Mouse (Mus musculus) forebrain, embryonic 13.5 days (tissue): Measurements from ENCODE around the gene Atad5. TPM values are rescaled to one million over a fixed set of nuclear protein-coding genes. Genes with fewer than 3 reads are reported as not detected.
"Not testable (repeated sequence)": the region's sequence is repeated elsewhere in the genome, so short reads cannot be mapped to it uniquely, and the experiment has no call there.

Experiments
- ATAC-seq: fragments of 200-750 bp; cut with Nextera tagmentation; 2 replicates; pipeline ENCODE4 v1.8.0; 2017
- H3K27ac ChIP-seq: fragments of 300-500 bp; sonication (generic); 2 replicates; pipeline ENCODE4 v1.5.1; 2015; ENCODE audit warnings: inconsistent platforms, mild to moderate bottlenecking, moderate library complexity
- H3K27me3 ChIP-seq: fragments of 300-500 bp; sonication (generic); 2 replicates; pipeline ENCODE4 v1.6.1; 2015; ENCODE audit warnings: mild to moderate bottlenecking, inconsistent platforms
- H3K36me3 ChIP-seq: fragments of 300-500 bp; sonication (generic); 2 replicates; pipeline ENCODE4 v1.6.1; 2015; ENCODE audit warnings: mild to moderate bottlenecking, inconsistent platforms; ENCODE audit not compliant: poor library complexity, severe bottlenecking
- H3K4me1 ChIP-seq: fragments of 300-500 bp; sonication (generic); 2 replicates; pipeline ENCODE4 v1.6.1; 2015; ENCODE audit warnings: inconsistent platforms
- H3K4me2 ChIP-seq: fragments of 300-500 bp; sonication (generic); 2 replicates; pipeline ENCODE4 v1.6.1; 2015; ENCODE audit warnings: inconsistent platforms, mild to moderate bottlenecking, moderate library complexity
- H3K4me3 ChIP-seq: fragments of 300-500 bp; sonication (generic); 2 replicates; pipeline ENCODE4 v1.5.1; 2015; ENCODE audit warnings: mild to moderate bottlenecking, inconsistent platforms
- H3K9ac ChIP-seq: fragments of 300-500 bp; sonication (generic); 2 replicates; pipeline ENCODE4 v1.6.1; 2015; ENCODE audit warnings: mild to moderate bottlenecking, inconsistent platforms
- H3K9me3 ChIP-seq: fragments of 300-500 bp; sonication (generic); replicated peaks from 2 replicates; pipeline ENCODE4 v1.6.1; 2016; ENCODE audit warnings: inconsistent platforms
- WGBS: fragments of 180-500 bp; shearing (Covaris S2); methylation state at CpG from one replicate; pipeline ENCODE4 v1.1.7; 2015; 5-methylcytosine and 5-hydroxymethylcytosine counted together
- polyA plus RNA-seq: library from polyadenylated mRNA; unstranded; fragments of >200 nt; fragmentation: Nextera tagmentation; extraction: Ambion mirVana; gene quantifications from 2 replicates; pipeline ENCODE4 v1.2.1, GENCODE M21; 2015

Gene Atad5
- polyA plus RNA-seq, 1 experiment from 2014 or later, result 13.2 TPM

DNA sequence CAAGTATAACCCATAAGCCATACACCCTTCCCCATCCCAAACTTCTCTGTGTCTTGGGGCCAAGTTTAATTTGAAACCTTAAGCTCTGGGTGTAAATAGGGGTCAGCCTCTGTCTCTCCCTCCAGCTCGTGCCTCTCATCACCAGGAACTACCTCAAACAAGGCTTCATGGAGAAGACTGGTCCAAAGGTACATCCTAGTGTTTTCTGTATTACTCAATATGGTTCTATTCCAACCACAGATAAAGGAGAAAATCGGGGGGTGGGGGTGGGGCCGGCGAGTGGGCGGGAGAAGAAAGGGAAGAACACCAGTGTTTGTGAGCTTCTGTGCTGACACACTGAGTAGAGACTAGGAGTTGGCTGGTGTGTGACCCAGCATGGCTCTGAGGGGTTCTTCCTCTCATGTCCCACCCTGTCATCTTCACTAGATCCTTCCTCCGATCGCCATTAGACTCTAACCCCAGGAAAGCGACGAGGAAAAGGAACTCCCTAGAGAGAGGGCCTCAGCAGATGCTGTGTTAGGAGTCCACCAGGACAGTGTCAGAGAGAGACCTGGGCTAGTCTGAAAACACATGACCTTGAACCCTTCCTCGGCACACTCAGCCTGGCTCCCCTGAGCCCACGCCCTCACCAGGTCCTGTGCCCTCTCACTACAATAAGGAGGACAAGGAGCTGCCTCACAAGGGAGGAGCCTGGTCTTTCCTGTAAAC, 84.9 kb downstream of the Atad5 start:
- no peaks in the 10 kb centered on the region for H3K9me3 ChIP-seq

DNA sequence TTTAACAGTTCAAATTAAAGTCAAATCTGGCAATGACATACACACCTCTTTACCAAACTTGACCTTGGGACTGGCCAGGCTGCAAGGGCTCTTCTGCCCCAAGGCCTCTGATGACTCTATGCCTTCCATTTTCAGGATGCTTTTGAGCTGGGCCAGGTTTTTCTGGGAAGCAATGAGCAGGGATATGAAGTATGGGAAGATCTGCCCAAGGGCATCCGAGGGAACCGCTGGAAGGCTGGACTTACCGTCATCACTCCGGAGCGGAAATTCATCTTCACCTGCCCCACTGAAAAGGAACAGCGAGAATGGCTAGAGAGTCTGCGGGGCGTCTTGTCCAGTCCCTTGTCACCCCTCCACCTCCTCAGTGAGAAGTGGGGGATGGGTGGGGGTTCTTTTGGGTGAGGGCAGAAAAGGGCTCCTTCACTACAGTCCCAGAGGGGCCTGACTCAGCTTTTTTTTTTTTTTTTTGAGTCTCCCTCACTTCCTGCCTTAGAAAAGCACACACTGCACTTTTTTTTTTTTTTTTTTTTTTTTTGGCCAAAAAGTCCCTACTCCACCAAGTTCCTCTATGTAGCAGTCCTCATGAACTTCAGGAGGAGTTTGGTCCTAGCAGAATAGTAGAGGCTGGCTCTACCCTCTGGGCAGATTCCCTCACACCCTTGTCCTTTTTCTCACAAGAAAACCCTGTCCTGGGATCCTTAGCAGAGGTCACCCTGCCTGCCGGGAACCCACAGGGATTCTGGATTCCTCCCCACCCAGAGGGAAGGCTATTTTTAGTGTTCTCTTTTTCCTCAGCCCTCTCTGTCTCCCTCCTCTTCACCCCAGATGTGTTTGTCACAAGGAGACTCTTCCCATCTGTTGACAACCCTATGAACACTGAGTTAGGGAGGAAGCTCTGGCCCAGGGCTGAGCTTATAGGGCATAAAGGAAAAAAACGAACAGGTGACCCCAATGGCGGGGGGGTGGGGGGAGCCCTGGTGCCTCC, 88.0 kb downstream of the Atad5 start:
- Histone ChIP-seq H3K27me3 (no peaks in the 10 kb centered on the region), H3K9ac (no peak overlapping the region), H3K9me3 (no peaks in the 10 kb centered on the region), H3K4me2 (no peak overlapping the region), H3K4me1 (no peaks in the 10 kb centered on the region), H3K4me3 (no peak overlapping the region), H3K36me3 (no peaks in the 10 kb centered on the region), H3K27ac (no peak overlapping the region)
- WGBS, result 82% methylated on average over 11 of the region's 11 CpGs
- no peak for ATAC-seq

More for the DNA sequence above, 84.9 kb downstream of the Atad5 start:
- Histone ChIP-seq H3K4me3 (no peak overlapping the region), H3K27ac (no peak overlapping the region), H3K36me3 (no peaks in the 10 kb centered on the region), H3K9ac (no peak overlapping the region), H3K27me3 (no peaks in the 10 kb centered on the region), H3K4me1 (no peaks in the 10 kb centered on the region), H3K4me2 (no peak overlapping the region)
- WGBS, result 82% methylated on average over 11 of the region's 11 CpGs
- no peak for ATAC-seq

DNA sequence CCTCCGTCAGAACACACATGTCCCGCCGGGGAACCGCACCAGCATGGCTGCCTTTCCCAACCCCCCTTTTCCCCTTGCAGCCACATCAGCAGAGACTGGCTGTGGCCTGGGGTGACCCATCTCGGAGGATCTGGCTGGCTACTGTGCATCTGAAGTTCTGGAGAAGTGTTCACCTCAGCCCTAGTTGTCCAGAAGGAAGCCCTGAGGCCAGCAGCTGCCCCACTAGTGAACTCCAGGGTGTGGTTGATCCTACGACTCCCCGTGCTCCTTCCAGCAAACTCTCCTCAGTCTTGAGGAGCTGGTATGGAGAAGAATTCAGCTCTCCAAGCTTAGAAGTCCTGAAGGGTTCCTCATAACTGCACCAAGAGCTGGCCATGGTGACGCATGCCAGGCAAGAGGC, 89.1 kb downstream of the Atad5 start:
- Histone ChIP-seq H3K36me3 (no peaks in the 10 kb centered on the region), H3K9me3 (no peaks in the 10 kb centered on the region), H3K4me3 (no peak overlapping the region), H3K4me1 (no peaks in the 10 kb centered on the region), H3K9ac (no peak overlapping the region), H3K27me3 (no peaks in the 10 kb centered on the region), H3K4me2 (no peak overlapping the region), H3K27ac (no peak overlapping the region)
- WGBS, result 85% methylated on average over 8 of the region's 8 CpGs
- no peak for ATAC-seq

DNA sequence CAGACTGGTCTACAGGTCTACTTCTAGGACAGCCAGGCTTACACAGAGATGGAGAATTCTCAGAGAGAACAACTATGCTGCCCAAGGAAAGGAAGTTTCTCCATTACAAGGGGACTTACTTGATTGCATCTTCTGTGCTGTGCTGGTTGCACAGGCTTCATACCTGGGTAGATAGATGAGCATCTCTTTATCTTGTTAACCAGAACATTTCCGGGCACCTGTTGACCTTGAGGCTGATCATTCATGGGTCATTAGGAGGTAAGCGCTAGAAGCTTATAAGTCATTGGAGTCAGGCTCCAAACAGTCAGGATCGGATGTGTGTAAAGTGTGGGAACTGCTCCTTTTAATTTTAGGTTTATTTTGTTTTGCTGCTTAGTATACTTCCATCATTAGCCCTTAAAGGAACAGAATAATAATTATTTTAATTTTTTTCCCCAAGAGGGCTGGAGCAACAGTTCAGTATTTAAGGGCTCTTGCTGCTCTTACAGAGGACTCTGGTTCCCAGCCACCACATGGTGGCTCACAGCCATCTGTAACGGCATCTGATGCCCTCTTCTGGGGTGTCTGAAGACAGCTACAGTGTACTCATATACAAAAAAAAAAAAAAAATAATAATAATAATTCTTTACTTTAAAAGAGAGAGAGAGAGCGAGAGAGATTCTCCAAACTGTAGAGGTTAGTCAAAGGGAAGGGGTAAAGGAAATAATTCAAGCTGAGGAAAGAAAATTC, 92.0 kb downstream of the Atad5 start:
- no peak for ATAC-seq
- 79% methylated on average over 5 of the region's 5 CpGs for WGBS

DNA sequence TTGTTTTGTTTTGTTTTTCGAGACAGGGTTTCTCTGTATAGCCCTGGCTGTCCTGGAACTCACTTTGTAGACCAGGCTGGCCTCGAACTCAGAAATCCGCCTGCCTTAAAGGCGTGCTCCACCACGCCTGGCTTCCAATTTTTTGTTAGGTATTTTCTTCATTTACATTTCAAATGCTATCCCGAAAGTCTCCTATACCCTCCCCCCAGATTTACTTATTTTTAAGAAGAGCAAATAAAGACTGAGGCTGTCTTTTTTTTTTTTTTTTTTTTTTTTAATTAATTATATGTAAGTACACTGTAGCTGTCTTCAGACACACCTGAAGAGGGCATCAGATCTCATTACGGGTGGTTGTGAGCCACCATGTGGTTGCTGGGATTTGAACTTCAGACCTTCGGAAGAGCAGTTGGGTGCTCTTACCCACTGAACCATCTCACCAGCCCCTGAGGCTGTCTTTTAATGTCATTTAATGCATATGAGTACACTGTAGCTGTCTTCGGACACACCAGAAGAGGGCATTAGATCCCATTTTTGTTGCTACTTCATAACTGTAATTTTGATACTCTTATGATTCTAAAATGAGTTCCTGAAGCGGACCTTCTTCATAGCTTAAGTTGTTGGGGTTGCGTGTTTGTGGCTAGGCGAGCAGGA, 94.0 kb downstream of the Atad5 start:
- H3K36me3 ChIP-seq, ATAC-seq, H3K27ac ChIP-seq, H3K4me1 ChIP-seq, H3K27me3 ChIP-seq, H3K9me3 ChIP-seq: not testable (repeated sequence)
- 41% methylated on average over 12 of the region's 12 CpGs for WGBS
- peak overlapping the region; percentile 76 for H3K4me2 ChIP-seq
- peak overlapping the region; percentile 51 for H3K4me3 ChIP-seq
- H3K9ac ChIP-seq, result peak overlapping the region; percentile 65

More for the DNA sequence above, 92.0 kb downstream of the Atad5 start:
- H3K4me3 ChIP-seq, result no peak overlapping the region
- no peaks in the 10 kb centered on the region for H3K4me1 ChIP-seq
- no peak overlapping the region for H3K9ac ChIP-seq
- H3K27ac ChIP-seq, result no peak overlapping the region
- no peak overlapping the region for H3K4me2 ChIP-seq
- no peaks in the 10 kb centered on the region for H3K27me3 ChIP-seq
- no peaks in the 10 kb centered on the region for H3K9me3 ChIP-seq
- H3K36me3 ChIP-seq, result no peaks in the 10 kb centered on the region

DNA sequence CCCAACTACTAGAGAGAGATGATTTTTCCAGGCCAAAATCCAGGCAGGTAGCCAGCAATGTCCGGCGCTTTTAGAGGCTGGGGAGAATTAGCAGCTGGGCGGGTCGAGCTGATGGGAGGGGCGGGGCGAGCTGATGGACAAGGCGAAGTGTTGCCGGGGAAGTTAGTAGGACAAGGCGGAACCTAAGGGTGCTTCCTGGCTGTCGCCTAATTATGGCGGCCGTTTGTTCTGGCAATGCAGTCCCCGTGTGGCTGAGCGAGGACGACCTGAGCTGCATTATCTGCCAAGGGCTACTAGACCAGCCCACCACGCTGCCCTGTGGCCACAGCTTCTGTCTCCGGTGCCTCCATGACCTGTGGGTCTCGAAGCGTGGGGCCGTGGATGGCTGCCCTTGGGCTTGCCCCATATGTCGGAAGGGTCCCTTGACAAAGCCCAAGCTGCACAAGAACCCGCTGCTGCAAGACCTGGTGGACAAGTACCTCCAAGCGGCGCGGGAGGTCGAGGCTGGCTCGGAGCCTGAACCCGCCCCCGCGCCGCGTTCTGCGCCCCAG, 94.6 kb downstream of the Atad5 start, which contains the start of gene Rnf135:
Gene Rnf135 (plus strand): TSS at position 147 of the 551 bp plus-strand sequence.
- Histone ChIP-seq H3K4me1 (no peaks in the 10 kb centered on the region), H3K9ac (peak within 1 kb of the TSS; percentile 65), H3K36me3 (no peaks in the 10 kb centered on the region), H3K27ac (no peak within 1 kb of the TSS), H3K27me3 (no peaks in the 10 kb centered on the region), H3K9me3 (no peaks in the 10 kb centered on the region), H3K4me2 (peak within 1 kb of the TSS; percentile 76), H3K4me3 (peak within 1 kb of the TSS; percentile 51)
- ATAC-seq, result peak; percentile 65; the same call in 1 of the 2 replicates
- 2% methylated on average over 33 of the region's 33 CpGs for WGBS

DNA sequence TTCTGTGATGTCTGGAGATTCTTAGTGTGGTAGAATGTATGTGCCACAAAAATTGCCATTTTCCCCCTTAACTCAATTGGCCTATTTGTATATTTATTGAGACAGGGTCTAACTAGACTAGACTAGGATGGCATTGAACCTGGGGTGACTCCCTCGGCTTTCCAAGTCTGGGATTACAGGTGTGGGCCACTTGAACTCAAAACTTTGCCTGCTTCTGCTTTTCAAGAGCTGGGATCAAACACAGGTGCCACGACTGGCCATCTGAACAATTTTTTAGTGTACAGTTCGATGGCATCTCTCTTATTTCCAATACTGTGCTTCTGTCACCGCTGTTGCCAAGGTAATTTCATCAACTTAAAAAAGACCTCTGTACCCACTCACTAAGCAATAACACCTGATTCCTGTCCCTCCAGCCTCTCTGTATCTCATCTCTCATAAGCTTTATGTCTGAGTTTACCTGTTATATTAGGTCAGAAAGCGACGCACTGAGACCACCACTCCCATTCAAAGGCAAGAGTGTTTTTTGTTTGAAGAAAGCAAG, 95.4 kb downstream of the Atad5 start:
- Histone ChIP-seq H3K9ac (no peak overlapping the region), H3K27ac (no peak overlapping the region), H3K27me3 (no peaks in the 10 kb centered on the region), H3K9me3 (no peaks in the 10 kb centered on the region), H3K4me1 (no peaks in the 10 kb centered on the region), H3K4me3 (0 out of 2 replicates have a peak overlapping the region, but pooled peaks have one; percentile 51), H3K36me3 (no peaks in the 10 kb centered on the region), H3K4me2 (peak overlapping the region; percentile 76; the same call in 1 of the 2 replicates)
- WGBS, result 89% methylated on average over 6 of the region's 6 CpGs
- ATAC-seq, result no peak

Other genes with a start within 250 kb of the Atad5 start
- 58.1 and 62.3 TPM in 2 replicates for gene Utp6, start 127.0 kb upstream of the Atad5 start, polyA plus RNA-seq
- 31.9 and 33.3 TPM in 2 replicates for gene Suz12, start 96.3 kb upstream of the Atad5 start, polyA plus RNA-seq
- 24.1 and 24.8 TPM in 2 replicates for gene Crlf3, start 8.4 kb upstream of the Atad5 start, polyA plus RNA-seq
- gene Tefm, start 52.8 kb downstream of the Atad5 start, polyA plus RNA-seq, result 29.6 and 30.0 TPM in 2 replicates
- gene Adap2, start 64.7 kb downstream of the Atad5 start, polyA plus RNA-seq, result 1.8 and 2.2 TPM in 2 replicates
- 2.6 and 3.0 TPM in 2 replicates for gene Rnf135, start 94.5 kb downstream of the Atad5 start, polyA plus RNA-seq
- gene Rhot1, start 119.6 kb downstream of the Atad5 start, polyA plus RNA-seq, result 60.5 and 61.9 TPM in 2 replicates
- 24.9 and 27.5 TPM in 2 replicates for gene Rhbdl3, start 211.5 kb downstream of the Atad5 start, polyA plus RNA-seq